Mouse (Mus musculus): Measurements from ENCODE around the gene Tmem94.

- no peak for TF ChIP-seq CTCF (IDR thresholded peaks at IDR 0.05; ENCODE audit: low read depth, low read length)
- no peak for TF ChIP-seq POLR2A (IDR thresholded peaks at IDR 0.05; ENCODE audit: extremely low read depth, insufficient read depth, low read length)
Observed at GRCm38 (mm10) chr11:115737608-115738208, 27.5 kb upstream of the Tmem94 start.
